Mouse (Mus musculus) embryonic fibroblast, embryonic 13.5 days (primary cell): ENCODE data around the gene Pkm. TPM values are rescaled to one million over a fixed set of nuclear protein-coding genes. Genes with fewer than 3 reads are reported as not detected.
A peak's percentile ranks its signal among the peaks of the same experiment; 100 is the strongest.

Source experiments
- H3K27ac ChIP-seq: 2 replicates; pipeline ENCODE4 v1.5.1; 2012; ENCODE audit warnings: low read length, control low read depth, inconsistent platforms; ENCODE audit not compliant: insufficient read depth
- H3K4me1 ChIP-seq: 2 replicates; pipeline ENCODE4 v1.6.1; 2011; ENCODE audit warnings: low read length; ENCODE audit not compliant: control insufficient read depth, insufficient read depth
- H3K4me3 ChIP-seq: 2 replicates; pipeline ENCODE4 v1.5.1; 2011; ENCODE audit warnings: mild to moderate bottlenecking, control low read depth, low read length; ENCODE audit not compliant: insufficient read depth
- CTCF ChIP-seq: IDR thresholded peaks from 2 replicates; pipeline ENCODE4 v1.5.1; 2011; ENCODE audit warnings: mild to moderate bottlenecking, control low read depth, low read length, moderate library complexity, borderline replicate concordance; ENCODE audit not compliant: insufficient read depth
- POLR2A ChIP-seq: IDR thresholded peaks from 2 replicates; pipeline ENCODE4 v1.6.1; 2011; ENCODE audit warnings: low read depth, mild to moderate bottlenecking, control low read depth, low read length, moderate library complexity
- polyA plus RNA-seq: library from polyadenylated mRNA; stranded (reverse); fragments of >200 nt; gene quantifications from 2 replicates; pipeline ENCODE4 v1.2.4, GENCODE M21; 2011; ENCODE audit warnings: low read depth; ENCODE audit not compliant: missing spikeins, insufficient read length

The Pkm gene
- polyA plus RNA-seq, 1 experiment = 1,030 TPM

DNA sequence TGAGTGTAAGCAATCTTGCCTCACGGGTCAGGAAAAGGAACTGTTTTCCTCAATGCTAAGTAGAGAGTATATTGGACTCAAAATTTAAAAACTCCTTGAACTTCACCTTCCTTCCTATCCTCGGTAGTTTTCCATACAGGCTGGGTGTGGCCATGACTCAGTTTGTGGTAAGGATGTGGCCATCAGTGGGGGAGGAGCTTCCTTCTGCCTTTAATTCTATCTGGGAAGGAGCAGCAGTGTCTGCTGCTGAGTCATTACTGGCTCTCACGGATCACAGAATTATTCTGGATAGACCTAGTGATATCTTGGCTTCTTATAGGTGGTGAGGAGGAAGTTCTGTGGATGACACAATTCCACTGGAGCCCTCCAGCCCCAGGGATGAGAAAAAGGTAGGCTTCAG lies 2.8 kb upstream of the Pkm start:
- H3K27ac ChIP-seq = peak overlapping the region; percentile 99

DNA sequence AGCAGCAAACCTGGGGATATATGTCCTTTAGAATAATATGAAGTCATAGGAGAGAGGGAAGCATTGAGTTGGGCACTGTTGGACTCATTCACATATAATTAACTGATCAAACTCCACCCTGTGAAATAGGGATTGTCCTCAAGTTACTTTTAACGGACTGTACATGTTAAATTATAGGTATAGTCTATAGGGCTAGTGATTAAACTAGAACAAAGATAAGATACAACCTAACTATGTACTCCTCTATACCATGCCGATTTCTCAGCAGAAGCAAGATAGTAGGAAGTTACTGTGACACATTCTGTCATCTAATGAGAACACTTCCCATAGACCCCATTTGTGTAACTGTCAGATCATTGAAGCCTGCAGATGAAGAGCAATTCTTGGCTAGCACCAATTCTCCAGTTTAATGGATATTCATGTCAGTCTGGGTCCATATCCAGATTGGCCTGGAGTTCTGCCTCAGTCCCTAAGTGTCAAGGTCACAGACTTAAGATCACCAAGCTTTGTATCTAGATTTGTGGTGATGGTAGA lies 1.7 kb upstream of the Pkm start:
- Histone ChIP-seq H3K27ac (no peak overlapping the region), H3K4me1 (peaks cover 16% of the 10 kb centered on the region), H3K4me3 (no peak overlapping the region)
- TF ChIP-seq POLR2A (no peak), CTCF (no peak)

More for the DNA sequence above, 2.8 kb upstream of the Pkm start:
- no peak overlapping the region for H3K4me3 ChIP-seq
- TF ChIP-seq CTCF (no peak), POLR2A (peak; percentile 45; the same call in 1 of the 2 replicates)
- peaks cover 16% of the 10 kb centered on the region for H3K4me1 ChIP-seq

GRCm38 (mm10) chr9:59656635-59657617 lies 758 bp downstream of the Pkm start:
- H3K27ac ChIP-seq = peak overlapping the region; percentile 92
- H3K4me3 ChIP-seq = peak overlapping the region; percentile 94
- H3K4me1 ChIP-seq = peaks cover 16% of the 10 kb centered on the region
- TF ChIP-seq CTCF (peak; percentile 72; the same call in 1 of the 2 replicates), POLR2A (peak; percentile 64)

- peak overlapping the region; percentile 71 for H3K27ac ChIP-seq
- H3K4me1 ChIP-seq = peaks cover 16% of the 10 kb centered on the region
- H3K4me3 ChIP-seq = peak overlapping the region; percentile 94
- no peak for TF ChIP-seq CTCF
- TF ChIP-seq POLR2A = peak; percentile 29; the same call in 1 of the 2 replicates
These were observed 2.0 kb downstream of the Pkm start for GRCm38 (mm10) chr9:59658146-59658545.

DNA sequence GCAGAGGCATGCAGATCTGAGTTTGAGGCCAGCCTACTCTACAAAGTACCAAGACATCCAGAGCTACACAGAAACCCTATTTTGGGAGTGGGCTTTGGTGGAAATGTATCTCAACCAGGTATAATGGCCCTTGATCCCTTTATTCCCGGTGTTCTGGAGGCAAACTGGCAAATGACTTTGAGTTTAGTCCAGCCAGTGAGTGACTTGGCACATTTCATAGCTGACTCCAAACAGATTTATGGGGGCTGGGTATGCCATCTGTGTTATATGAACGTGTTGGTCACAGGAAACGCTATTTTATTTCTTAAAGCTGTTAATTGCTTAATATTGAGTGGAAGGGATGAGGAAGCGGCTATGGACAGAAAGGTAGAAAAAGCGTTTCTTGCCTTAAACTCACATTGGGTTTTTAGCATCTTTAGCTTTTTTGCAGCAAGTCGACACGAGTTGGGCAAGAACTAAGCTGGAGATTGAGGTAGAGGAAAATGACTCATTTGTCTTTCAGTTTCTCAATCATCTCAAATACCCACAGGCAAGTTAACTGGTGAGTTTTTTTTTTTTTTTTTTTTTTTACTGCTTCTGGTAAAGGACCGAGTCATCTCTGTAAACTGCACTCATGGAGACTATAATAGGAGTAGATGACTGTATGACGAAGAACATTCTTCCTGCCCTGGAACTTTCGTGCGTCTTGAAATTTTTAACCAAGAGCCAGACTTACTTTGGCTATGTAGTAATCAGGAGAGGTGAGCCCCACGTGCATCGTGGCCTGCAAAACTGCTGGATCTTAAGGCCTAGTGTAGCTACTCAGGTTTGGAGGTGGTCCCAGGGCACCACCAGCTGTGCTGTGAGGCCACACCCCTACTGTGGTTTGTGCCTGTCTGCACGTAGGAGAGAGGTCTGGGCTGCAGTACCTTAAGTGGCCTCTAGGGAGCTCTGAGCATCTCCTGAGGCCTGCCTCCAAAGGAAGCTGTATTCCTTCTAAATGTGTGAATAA lies 3.2 kb downstream of the Pkm start:
- peak overlapping the region; percentile 94 for H3K4me3 ChIP-seq
- TF ChIP-seq POLR2A = no peak; the same call in 1 of the 2 replicates
- TF ChIP-seq CTCF = peak; percentile 41; the same call in 1 of the 2 replicates
- peaks cover 18% of the 10 kb centered on the region for H3K4me1 ChIP-seq
- peak overlapping the region; percentile 71 for H3K27ac ChIP-seq

GRCm38 (mm10) chr9:59660421-59660820 lies 4.3 kb downstream of the Pkm start:
- peak overlapping the region; percentile 94 for H3K4me3 ChIP-seq
- no peak overlapping the region for H3K27ac ChIP-seq
- TF ChIP-seq CTCF (no peak), POLR2A (no peak)
- H3K4me1 ChIP-seq = peaks cover 11% of the 10 kb centered on the region

GRCm38 (mm10) chr9:59661298-59661975 lies 5.3 kb downstream of the Pkm start:
- peak overlapping the region; percentile 94 for H3K4me3 ChIP-seq
- peaks cover 11% of the 10 kb centered on the region for H3K4me1 ChIP-seq
- no peak for TF ChIP-seq CTCF
- no peak for TF ChIP-seq POLR2A
- H3K27ac ChIP-seq = no peak overlapping the region

GRCm38 (mm10) chr9:59663226-59663625 lies 7.1 kb downstream of the Pkm start:
- TF ChIP-seq CTCF = no peak
- TF ChIP-seq POLR2A = no peak
- H3K4me1 ChIP-seq = peaks cover 11% of the 10 kb centered on the region
- no peak overlapping the region for H3K4me3 ChIP-seq
- no peak overlapping the region for H3K27ac ChIP-seq
